Mouse (Mus musculus): ENCODE results near the gene Rpl11.

Rpl11 gene

GRCm38 (mm10) chr4:136070592-136070991 lies 17.4 kb upstream of the Rpl11 start:
- no peak for DNase-seq (ENCODE audit: low read depth)

- peak; percentile 94 for DNase-seq (ENCODE audit: low read depth)
These were observed 16.7 kb upstream of the Rpl11 start for GRCm38 (mm10) chr4:136069954-136070353.

GRCm38 (mm10) chr4:136069313-136069712 lies 16.1 kb upstream of the Rpl11 start:
- no peak for DNase-seq (ENCODE audit: low read depth)

GRCm38 (mm10) chr4:136063143-136063542 lies 9.9 kb upstream of the Rpl11 start:
- no peak for DNase-seq (ENCODE audit: low read depth)

GRCm38 (mm10) chr4:136059800-136060488 lies 6.7 kb upstream of the Rpl11 start:
- DNase-seq (ENCODE audit: low read depth): peak; percentile 86

GRCm38 (mm10) chr4:136057916-136058315 lies 4.7 kb upstream of the Rpl11 start:
- DNase-seq (ENCODE audit: low read depth): no peak

- DNase-seq (ENCODE audit: low read depth): no peak
These were observed 2.8 kb upstream of the Rpl11 start for GRCm38 (mm10) chr4:136056030-136056429.

- no peak for DNase-seq (ENCODE audit: low read depth)
These were observed 615 bp upstream of the Rpl11 start for GRCm38 (mm10) chr4:136053843-136054242.

- no peak for DNase-seq (ENCODE audit: low read depth)
These were observed 538 bp downstream of the Rpl11 start for GRCm38 (mm10) chr4:136052534-136053246.

- DNase-seq (ENCODE audit: low read depth): no peak
These were observed 1.2 kb downstream of the Rpl11 start for GRCm38 (mm10) chr4:136052060-136052459.

- DNase-seq (ENCODE audit: low read depth): no peak
These were observed 3.0 kb downstream of the Rpl11 start for GRCm38 (mm10) chr4:136050226-136050625.

- DNase-seq (ENCODE audit: low read depth): no peak
These were observed 4.8 kb downstream of the Rpl11 start for GRCm38 (mm10) chr4:136048291-136049032.

- no peak for DNase-seq (ENCODE audit: low read depth)
These were observed 5.6 kb downstream of the Rpl11 start for GRCm38 (mm10) chr4:136047626-136048025.

- DNase-seq (ENCODE audit: low read depth): no peak
These were observed 6.3 kb downstream of the Rpl11 start for GRCm38 (mm10) chr4:136046888-136047287.

GRCm38 (mm10) chr4:136045091-136045490 lies 8.1 kb downstream of the Rpl11 start:
- DNase-seq (ENCODE audit: low read depth): no peak

- DNase-seq (ENCODE audit: low read depth): no peak
These were observed 9.3 kb downstream of the Rpl11 start for GRCm38 (mm10) chr4:136043784-136044400.

GRCm38 (mm10) chr4:136035078-136035477 lies 18.1 kb downstream of the Rpl11 start:
- DNase-seq (ENCODE audit: low read depth): no peak

GRCm38 (mm10) chr4:136033231-136033630 lies 20.0 kb downstream of the Rpl11 start:
- no peak for DNase-seq (ENCODE audit: low read depth)

GRCm38 (mm10) chr4:136030968-136031909 lies 22.0 kb downstream of the Rpl11 start:
- no peak for DNase-seq (ENCODE audit: low read depth)

- no peak for DNase-seq (ENCODE audit: low read depth)
These were observed 24.5 kb downstream of the Rpl11 start for GRCm38 (mm10) chr4:136028689-136029088.

GRCm38 (mm10) chr4:136028132-136028564 lies 25.1 kb downstream of the Rpl11 start:
- DNase-seq (ENCODE audit: low read depth): peak; percentile 63

Data from naive thymus-derived CD4-positive, alpha-beta T cell, adult 2 months (primary cell).